Mouse (Mus musculus) olfactory bulb, adult 2 months (tissue): ENCODE data around the gene Olfr749.
"Not testable (repeated sequence)": the region's sequence is repeated elsewhere in the genome, so short reads cannot be mapped to it uniquely, and the experiment has no call there.

Experiments
- CTCF ChIP-seq: fragments of 200-500 bp; IDR thresholded peaks from 2 replicates; pipeline ENCODE4 v1.5.1; 2012; ENCODE audit warnings: low read depth, mild to moderate bottlenecking, low read length, moderate library complexity; ENCODE audit not compliant: insufficient read depth
- POLR2A ChIP-seq: fragments of 200-500 bp; IDR thresholded peaks from 2 replicates; pipeline ENCODE4 v1.6.1; 2012; ENCODE audit warnings: mild to moderate bottlenecking, low read depth, low read length, moderate library complexity; ENCODE audit not compliant: insufficient read depth

DNA sequence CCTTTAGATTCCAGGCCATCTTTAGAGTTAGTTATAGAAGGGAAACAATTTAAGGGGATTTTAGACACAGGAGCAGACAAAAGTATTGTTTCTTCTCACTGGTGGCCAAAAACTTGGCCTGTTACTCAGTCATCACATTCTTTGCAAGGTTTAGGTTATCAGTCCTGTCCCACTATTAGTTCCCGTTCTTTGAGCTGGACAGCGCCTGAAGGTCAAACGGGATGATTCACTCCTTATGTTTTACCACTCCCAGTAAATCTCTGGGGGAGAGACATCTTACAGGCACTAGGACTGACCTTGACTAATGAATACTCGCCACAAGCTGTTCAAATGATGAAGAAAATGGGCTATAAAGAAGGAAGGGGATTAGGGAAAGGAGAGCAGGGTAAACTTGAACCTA, 22.5 kb downstream of the Olfr749 start:
- not testable (repeated sequence) for TF ChIP-seq CTCF, POLR2A
